Mouse (Mus musculus) heart, adult 18-20 months (tissue): ENCODE results near the gene Usp21. TPM values are rescaled to one million over a fixed set of nuclear protein-coding genes. Genes with fewer than 3 reads are reported as not detected.
A peak's percentile ranks its signal among the peaks of the same experiment; 100 is the strongest.
"Not testable (repeated sequence)": the region's sequence is repeated elsewhere in the genome, so short reads cannot be mapped to it uniquely, and the experiment has no call there.

Source experiments
- DNase-seq, 2 experiments: peaks; one replicate each; pipeline ENCODE4 v3.0.0; 2021 to 2022; ENCODE audit warnings: mixed read lengths in 1 of 2
- total RNA-seq, 2 experiments: library from RNA; stranded (reverse); gene quantifications; 2 replicates each; pipeline ENCODE4 v1.2.3; 2021

Gene Usp21
- total RNA-seq, 2 experiments from 2014 or later = 17.7 to 20.9 TPM

GRCm38 (mm10) chr1:171246709-171247452 is 40.9 kb downstream of the Usp21 start:
- DNase-seq = peak; percentile 97 to 99

DNA sequence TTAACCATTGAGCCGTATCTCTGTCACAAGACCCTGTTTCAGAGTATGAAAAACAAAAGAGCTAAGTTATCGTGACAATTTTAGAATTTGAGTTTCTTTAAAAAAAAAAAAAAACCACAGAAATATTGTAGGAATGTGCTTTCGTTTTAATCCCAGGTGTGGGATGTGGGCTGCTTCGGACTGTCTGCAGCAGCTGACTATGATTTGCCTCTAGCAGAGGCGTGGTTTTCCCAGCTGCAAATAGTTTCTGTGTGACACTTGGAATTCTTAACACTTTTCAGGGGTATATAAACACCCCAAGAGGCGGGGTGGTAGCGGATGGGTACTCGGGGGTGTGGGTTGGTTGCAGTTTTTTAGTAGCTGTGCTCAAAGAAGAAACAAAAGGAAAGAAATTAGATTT is 42.4 kb downstream of the Usp21 start:
- no peak for DNase-seq

DNA sequence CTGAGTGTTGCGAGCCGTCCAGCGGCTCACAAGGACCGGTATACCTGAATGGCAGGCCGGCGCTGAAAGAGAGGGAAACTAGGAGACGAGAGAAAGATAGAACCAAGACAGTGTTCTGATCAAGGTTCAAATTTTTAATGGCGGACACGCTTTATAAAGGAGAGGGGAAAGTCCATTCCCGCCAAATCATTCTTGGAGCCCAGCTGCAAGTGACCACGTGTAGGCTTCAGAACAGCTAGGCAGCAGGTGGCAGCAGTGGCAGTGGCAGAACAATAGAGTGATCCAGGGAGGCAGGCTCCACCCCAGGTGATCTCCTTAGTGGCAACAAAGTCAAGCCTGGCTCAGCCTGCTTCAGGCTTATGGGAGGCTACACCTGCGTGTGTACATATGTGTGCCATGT is 45.8 kb downstream of the Usp21 start:
- not testable (repeated sequence) for DNase-seq

GRCm38 (mm10) chr1:171240911-171241310 is 46.9 kb downstream of the Usp21 start:
- no peak for DNase-seq

DNA sequence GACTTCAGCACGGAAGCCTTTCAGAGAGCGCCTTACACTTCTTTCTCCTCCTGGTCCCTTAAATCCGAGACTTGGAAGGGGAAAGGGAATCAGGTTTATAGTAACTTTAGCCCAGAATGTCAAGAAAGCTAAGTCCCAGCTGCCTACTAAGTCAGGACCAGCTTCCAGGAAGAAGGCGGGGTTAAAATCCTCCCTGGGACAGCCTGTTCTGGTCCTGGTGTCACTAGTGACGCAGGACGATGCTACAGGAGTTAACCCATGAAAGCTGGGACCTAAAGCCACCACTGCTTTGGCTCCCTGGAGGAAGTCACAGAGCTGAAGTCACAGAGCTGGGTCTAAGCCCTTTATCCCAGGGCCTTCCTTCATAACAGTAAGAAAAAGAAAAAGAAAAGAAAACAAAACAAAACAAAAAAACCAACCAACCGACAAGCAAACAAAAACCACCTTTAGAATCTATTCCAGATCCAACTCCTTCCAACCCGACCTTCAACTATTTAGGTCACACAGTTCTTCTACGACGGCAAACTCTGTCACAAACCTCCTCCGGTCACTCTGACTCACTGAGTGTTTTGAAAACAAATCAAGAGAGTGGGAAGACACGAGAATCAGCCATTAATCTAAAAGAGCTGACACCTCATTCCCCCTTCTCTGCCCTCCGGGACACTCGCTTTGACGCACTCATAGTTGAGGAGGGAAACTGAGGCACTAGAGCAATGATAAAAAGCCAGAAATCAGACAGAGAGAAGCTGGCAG is 47.6 kb downstream of the Usp21 start:
- DNase-seq = peak; percentile 77 to 85

DNA sequence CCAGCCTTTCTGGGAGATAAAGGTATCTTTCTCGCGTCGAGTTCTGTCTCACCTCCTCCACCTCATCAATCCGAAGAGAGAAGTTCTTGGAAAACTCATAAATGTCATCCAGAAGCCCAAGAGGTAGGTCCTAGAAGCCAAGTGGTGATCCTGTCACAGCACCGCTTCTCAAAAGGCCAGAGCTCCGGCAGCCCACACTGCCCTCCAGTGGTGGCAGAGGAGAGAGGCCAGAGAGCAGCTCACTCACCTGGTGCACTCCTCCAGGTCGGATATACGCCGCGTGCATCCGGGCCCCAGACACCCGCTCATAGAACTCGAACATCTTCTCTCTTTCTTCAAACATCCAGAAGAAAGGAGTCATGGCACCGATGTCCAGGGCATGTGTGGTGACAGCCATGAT is 49.3 kb downstream of the Usp21 start:
- peak; percentile 53 to 73 for DNase-seq

GRCm38 (mm10) chr1:171237438-171237837 is 50.4 kb downstream of the Usp21 start:
- DNase-seq = no peak

GRCm38 (mm10) chr1:171235791-171236190 is 52.0 kb downstream of the Usp21 start:
- DNase-seq = peak in 1 of 2 experiments; percentile 47

DNA sequence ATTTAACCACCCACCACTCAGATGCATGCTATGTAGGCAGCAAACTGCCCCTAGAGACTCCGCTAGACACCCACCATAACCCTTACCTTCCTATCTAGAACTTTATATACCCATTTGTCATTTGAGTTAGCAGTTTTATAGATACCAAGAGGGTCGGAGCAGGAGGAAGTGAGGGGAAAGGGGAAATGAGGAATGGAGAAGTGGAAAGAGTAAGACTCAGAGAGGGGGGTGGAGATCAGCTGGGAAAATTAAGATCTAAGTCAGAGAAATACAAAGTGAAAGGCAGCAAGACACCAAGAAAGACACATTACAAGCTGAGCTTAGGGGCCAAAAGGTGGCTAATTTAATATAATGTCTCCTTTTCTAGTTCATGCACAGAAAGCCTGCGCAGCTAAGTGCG is 53.3 kb downstream of the Usp21 start:
- DNase-seq = no peak

GRCm38 (mm10) chr1:171234126-171234525 is 53.7 kb downstream of the Usp21 start, which contains the start of gene Fcer1g:
Gene Fcer1g (minus strand): TSS chr1:171234365.
- peak in 1 of 2 experiments; percentile 74 for DNase-seq

DNA sequence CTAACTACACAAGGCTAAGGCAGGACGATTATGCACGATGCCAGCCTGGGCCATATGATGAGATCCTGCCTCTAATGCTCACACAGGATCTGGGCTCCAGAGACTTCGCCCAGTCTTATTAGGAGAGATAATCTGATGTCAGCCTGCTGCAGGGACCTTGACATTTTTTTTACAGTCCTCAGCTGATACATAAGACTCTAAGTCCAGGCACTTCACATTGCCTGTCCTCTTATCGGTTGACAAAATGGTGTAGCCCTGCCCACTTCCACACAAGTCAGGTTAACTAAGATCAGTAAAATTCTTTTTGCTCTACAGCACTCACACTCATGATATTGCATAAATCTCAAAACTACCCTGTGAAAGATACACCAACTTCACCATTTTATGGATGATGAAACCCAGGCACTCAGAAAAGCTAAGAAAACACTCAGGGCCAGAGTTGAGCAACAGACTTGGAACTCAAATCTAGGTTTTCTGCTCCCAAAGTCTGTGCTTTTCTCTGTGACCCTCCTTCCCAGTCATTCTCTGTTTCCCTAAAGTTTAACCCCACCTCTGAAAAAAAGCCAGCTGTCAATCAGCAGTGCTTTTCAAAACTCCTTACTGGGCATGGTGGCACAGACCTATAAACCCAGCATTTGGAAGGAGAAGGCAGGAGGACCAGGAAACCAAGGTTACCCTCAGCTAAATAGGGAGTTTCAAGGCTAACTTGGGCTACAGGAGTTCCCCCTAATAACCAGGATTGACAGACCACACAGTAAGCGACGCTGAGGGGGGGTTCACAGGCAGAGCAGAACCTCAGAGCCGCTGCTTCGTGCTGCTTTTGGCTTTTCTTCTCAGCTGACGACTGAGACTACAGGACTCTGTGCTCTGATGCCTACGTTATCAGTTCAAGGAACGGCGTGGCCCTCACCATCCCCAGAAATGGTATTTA is 54.7 kb downstream of the Usp21 start:
- peak in 1 of 2 experiments; percentile 38 for DNase-seq

DNA sequence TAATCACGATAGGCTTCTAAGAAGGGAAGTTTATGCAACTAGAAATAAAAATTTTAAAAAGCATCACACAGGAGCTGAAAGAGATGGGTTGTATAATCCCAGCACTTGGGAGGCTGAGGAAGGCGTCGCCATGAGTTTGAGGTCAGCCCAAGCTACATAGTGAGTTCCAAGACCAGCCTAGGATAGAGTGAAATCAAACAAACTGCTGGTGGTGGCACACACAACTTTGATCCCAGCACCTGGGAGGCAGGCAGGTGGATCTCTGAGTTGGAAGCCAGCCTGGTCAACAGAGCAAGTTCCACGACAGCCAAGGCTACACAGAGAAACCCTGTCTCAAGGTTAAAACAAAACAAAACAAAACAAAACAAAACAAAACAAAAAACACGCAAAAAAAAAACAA is 55.4 kb downstream of the Usp21 start:
- DNase-seq = no peak

Other genes with a start within 250 kb of the Usp21 start
- 10 to 100 TPM; 12.7 to 12.9 TPM for gene Fcgr3, start 223.1 kb downstream of the Usp21 start, total RNA-seq
- 1 to 10 TPM in 1 of 2 experiments, under 1 TPM in 1; 0.60 to 1.4 TPM for gene Cfap126, start 174.1 kb downstream of the Usp21 start, total RNA-seq
- gene Sdhc, start 137.4 kb downstream of the Usp21 start, total RNA-seq = 1,000 to 10,000 TPM; 1,188 to 1,220 TPM
- gene Mpz, start 137.3 kb downstream of the Usp21 start, total RNA-seq = under 1 TPM; 0.55 to 0.75 TPM
- 100 to 1,000 TPM; 196 to 272 TPM for gene Pcp4l1, start 91.7 kb downstream of the Usp21 start, total RNA-seq
- gene Nr1i3, start 74.0 kb downstream of the Usp21 start, total RNA-seq = not detected
- 10 to 100 TPM; 89.6 to 92.9 TPM for gene Tomm40l, start 65.5 kb downstream of the Usp21 start, total RNA-seq
- gene Apoa2, start 62.9 kb downstream of the Usp21 start, total RNA-seq = 1 to 10 TPM; 2.0 to 2.7 TPM
- gene Fcer1g, start 53.6 kb downstream of the Usp21 start, total RNA-seq = 10 to 100 TPM; 10.2 to 13.4 TPM
- gene Adamts4, start 37.6 kb downstream of the Usp21 start, total RNA-seq = 1 to 10 TPM in 1 of 2 experiments, under 1 TPM in 1; 0.57 to 1.2 TPM
- 1,000 to 10,000 TPM; 1,592 to 1,593 TPM for gene Ndufs2, start 36.6 kb downstream of the Usp21 start, total RNA-seq
- 10 to 100 TPM; 18.7 to 19.6 TPM for gene B4galt3, start 17.7 kb downstream of the Usp21 start, total RNA-seq
- 10 to 100 TPM; 13.1 to 13.6 TPM for gene Ppox, start 6.8 kb downstream of the Usp21 start, total RNA-seq
- gene Ufc1, start 7.0 kb upstream of the Usp21 start, total RNA-seq = 10 to 100 TPM; 90.4 to 91.6 TPM
- 10 to 100 TPM; 21.8 to 23.5 TPM for gene Dedd, start 41.2 kb upstream of the Usp21 start, total RNA-seq
- gene Nit1, start 57.7 kb upstream of the Usp21 start, total RNA-seq = 10 to 100 TPM; 26.4 to 28.8 TPM
- gene Pfdn2, start 57.7 kb upstream of the Usp21 start, total RNA-seq = 10 to 100 TPM; 84.8 to 94.3 TPM
- gene Klhdc9, start 72.8 kb upstream of the Usp21 start, total RNA-seq = not detected
- under 1 TPM; 0.15 to 0.18 TPM for gene Nectin4, start 82.1 kb upstream of the Usp21 start, total RNA-seq
- gene Arhgap30, start 101.0 kb upstream of the Usp21 start, total RNA-seq = 1 to 10 TPM; 2.7 to 5.0 TPM
- 10 to 100 TPM; 40.1 to 42.5 TPM for gene Usf1, start 123.3 kb upstream of the Usp21 start, total RNA-seq
- 1 to 10 TPM in 1 of 2 experiments, not detected in 1; 1.6 TPM for gene Tstd1, start 130.9 kb upstream of the Usp21 start, total RNA-seq
- gene F11r, start 149.5 kb upstream of the Usp21 start, total RNA-seq = 10 to 100 TPM; 33.3 to 34.1 TPM
- 1 to 10 TPM; 1.6 to 2.6 TPM for gene Alyref2, start 215.5 kb upstream of the Usp21 start, total RNA-seq
- gene Itln1, start 247.3 kb upstream of the Usp21 start, total RNA-seq = not detected